Mouse (Mus musculus) megakaryocyte, embryonic 14.5 days (primary cell): ENCODE measurements around the gene Msln.

Source experiments
- FLI1 ChIP-seq: IDR thresholded peaks from 2 replicates; pipeline ENCODE4 v1.6.1; 2012; ENCODE audit warnings: low read length, inconsistent platforms, mixed read lengths
- GATA1 ChIP-seq: IDR thresholded peaks from 3 replicates; pipeline ENCODE4 v1.6.1; 2012; ENCODE audit warnings: mixed read lengths, low read length, inconsistent platforms, borderline replicate concordance

DNA sequence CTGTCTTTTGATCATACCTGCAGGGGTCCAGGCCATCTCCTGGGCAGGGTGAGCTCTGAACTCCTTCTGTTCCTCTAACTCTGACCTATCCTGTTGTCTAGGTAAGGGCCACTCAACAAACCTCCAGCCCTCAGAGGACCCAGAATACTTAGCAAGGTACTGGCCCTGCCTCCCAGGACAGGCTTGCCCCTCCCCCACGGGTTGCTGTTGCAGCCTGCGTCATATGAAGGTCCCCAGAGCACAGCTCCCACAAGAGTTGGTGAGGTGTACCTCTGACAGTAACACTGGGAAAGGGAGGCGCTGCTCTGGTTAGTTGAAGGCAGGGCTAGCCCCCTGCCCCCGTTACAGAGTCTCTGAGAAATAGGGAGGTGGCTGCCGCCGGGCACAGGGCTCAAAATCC, 38.0 kb downstream of the Msln start:
- TF ChIP-seq GATA1 = no peak
- no peak for TF ChIP-seq FLI1
